Mouse (Mus musculus) ES-E14 (cell line): ENCODE data around the gene 4930524B15Rik. TPM values are rescaled to one million over a fixed set of nuclear protein-coding genes. Genes with fewer than 3 reads are reported as not detected.

ENCODE experiments used
- DNase-seq: peaks from one replicate; pipeline ENCODE4 v3.0.0-alpha.2; 2013; ENCODE audit warnings: low read depth, low spot score
- H3K27ac ChIP-seq: 2 replicates; pipeline ENCODE4 v1.5.1; 2012; ENCODE audit warnings: low read depth, mild to moderate bottlenecking, low read length, moderate library complexity, mixed read lengths; ENCODE audit not compliant: poor library complexity, insufficient read depth, severe bottlenecking
- H3K36me3 ChIP-seq: 2 replicates; pipeline ENCODE4 v1.6.1; 2012; ENCODE audit warnings: mild to moderate bottlenecking, low read length, moderate library complexity, mixed read lengths; ENCODE audit not compliant: control insufficient read depth, poor library complexity, insufficient read depth, severe bottlenecking
- H3K4me1 ChIP-seq, 2 experiments: fragments of 150-350 bp in 1 of 2; sonication (generic) in 1 of 2; 2 replicates each; pipeline ENCODE4 v1.6.1; 2012; ENCODE audit warnings: low read length in 2 of 2, mild to moderate bottlenecking in 1 of 2, mixed read lengths in 1 of 2; ENCODE audit not compliant: control insufficient read depth in 2 of 2, insufficient read depth in 2 of 2, poor library complexity in 1 of 2
- H3K4me3 ChIP-seq, 2 experiments: fragments of 150-350 bp in 1 of 2; sonication (generic) in 1 of 2; 2 replicates each; pipeline ENCODE4 v1.5.1; 2012; ENCODE audit warnings: low read length in 2 of 2, low read depth in 1 of 2, mild to moderate bottlenecking in 1 of 2, mixed read lengths in 1 of 2; ENCODE audit not compliant: insufficient read depth in 1 of 2, poor library complexity in 1 of 2, severe bottlenecking in 1 of 2
- H3K9ac ChIP-seq: 2 replicates; pipeline ENCODE4 v1.6.1; 2012; ENCODE audit warnings: low read depth, mild to moderate bottlenecking, low read length, mixed read lengths; ENCODE audit not compliant: poor library complexity, insufficient read depth, severe bottlenecking
- H3K9me3 ChIP-seq: fragments of 150-350 bp; sonication (generic); 2 replicates; pipeline ENCODE4 v1.6.1; 2012; ENCODE audit warnings: low read depth, mild to moderate bottlenecking, low read length; ENCODE audit not compliant: control insufficient read depth, insufficient read depth
- CHD2 ChIP-seq: IDR thresholded peaks from 2 replicates; pipeline ENCODE4 v1.6.1; 2014; ENCODE audit warnings: mild to moderate bottlenecking, low read depth, low read length, inconsistent platforms
- HCFC1 ChIP-seq: IDR thresholded peaks from 2 replicates; pipeline ENCODE4 v1.6.1; 2012; ENCODE audit warnings: low read length, inconsistent platforms, borderline replicate concordance; ENCODE audit not compliant: insufficient read depth
- MAFK ChIP-seq: IDR thresholded peaks from 2 replicates; pipeline ENCODE4 v1.6.1; 2014; ENCODE audit warnings: mild to moderate bottlenecking, low read depth, low read length, inconsistent platforms; ENCODE audit not compliant: insufficient read depth
- ZC3H11A ChIP-seq: IDR thresholded peaks from 2 replicates; pipeline ENCODE4 v1.6.1; 2012; ENCODE audit warnings: low read depth, mild to moderate bottlenecking, inconsistent platforms, low read length, borderline replicate concordance
- ZNF384 ChIP-seq: IDR thresholded peaks from 2 replicates; pipeline ENCODE4 v1.6.1; 2012; ENCODE audit warnings: low read depth, low read length, inconsistent platforms
- in situ Hi-C, 2 experiments: fragments of 600-800 bp; cut with MboI; formaldehyde crosslinking; loops; one replicate each; pipeline ENCODE4 v1.15.1; 2025; ENCODE audit warnings: low sequenced_read_pairs in 2 of 2, inconsistent platforms in 1 of 2; ENCODE audit not compliant: unreplicated experiment in 2 of 2
- total RNA-seq: library from RNA; depleted of rRNA; stranded (reverse); fragments of 300-350 nt; gene quantifications from 2 replicates; pipeline ENCODE4 v1.2.3, GENCODE M21; 2012; rRNA removed

Gene 4930524B15Rik
- total RNA-seq: 0.58 and 1.3 TPM in 2 replicates

GRCm38 (mm10) chr11:31965256-31966134, at the start of gene 4930524B15Rik:
TSS of gene 4930524B15Rik (plus strand) at chr11:31965592.
- no peak within 1 kb of the TSS for H3K27ac ChIP-seq
- peaks cover 0 to 5% of the 10 kb centered on the region in 2 experiments; a peak in 2 of 4 replicates for H3K4me1 ChIP-seq
- H3K4me3 ChIP-seq: peak within 1 kb of the TSS; percentile 51 to 71
- no peak for DNase-seq
- H3K36me3 ChIP-seq: no peaks in the 10 kb centered on the region
- peak within 1 kb of the TSS; percentile 60 for H3K9ac ChIP-seq
- TF ChIP-seq ZC3H11A: no peak
- TF ChIP-seq HCFC1: 0 out of 2 replicates have a peak, but pooled peaks have one; percentile 14
- in situ Hi-C loops: no loop called here
- H3K9me3 ChIP-seq: no peaks in the 10 kb centered on the region

- in situ Hi-C loops: no loop called here
- no peaks in the 10 kb centered on the region for H3K9me3 ChIP-seq
- H3K9ac ChIP-seq: no peak overlapping the region
- H3K27ac ChIP-seq: no peak overlapping the region
- H3K4me3 ChIP-seq: no peak overlapping the region
- no peaks in the 10 kb centered on the region for H3K36me3 ChIP-seq
- no peak for DNase-seq
- TF ChIP-seq MAFK (no peak), ZC3H11A (no peak), HCFC1 (no peak), CHD2 (no peak)
- no peaks in the 10 kb centered on the region for H3K4me1 ChIP-seq
These were observed 47.6 kb upstream of the 4930524B15Rik start for GRCm38 (mm10) chr11:31917769-31918168.

GRCm38 (mm10) chr11:31930051-31930450, 35.3 kb upstream of the 4930524B15Rik start:
- Histone ChIP-seq H3K9ac (no peak overlapping the region), H3K36me3 (no peaks in the 10 kb centered on the region; the same call in 1 of the 2 replicates), H3K27ac (no peak overlapping the region), H3K4me1 (no peaks in the 10 kb centered on the region), H3K4me3 (no peak overlapping the region), H3K9me3 (no peaks in the 10 kb centered on the region)
- TF ChIP-seq MAFK: no peak
- TF ChIP-seq ZC3H11A: no peak
- TF ChIP-seq ZNF384: no peak
- TF ChIP-seq HCFC1: no peak
- TF ChIP-seq CHD2: no peak
- in situ Hi-C loops: no loop called here
- DNase-seq: no peak

GRCm38 (mm10) chr11:31935652-31936051, 29.7 kb upstream of the 4930524B15Rik start:
- Histone ChIP-seq H3K9me3 (no peaks in the 10 kb centered on the region), H3K4me3 (no peak overlapping the region), H3K27ac (no peak overlapping the region), H3K36me3 (no peaks in the 10 kb centered on the region), H3K4me1 (no peaks in the 10 kb centered on the region), H3K9ac (no peak overlapping the region)
- DNase-seq: no peak
- in situ Hi-C loops: no loop called here
- TF ChIP-seq CHD2 (no peak), ZC3H11A (no peak), MAFK (no peak), ZNF384 (no peak), HCFC1 (no peak)
